Mouse (Mus musculus) heart, adult 2 months (tissue): ENCODE results near the gene Kbtbd13. TPM values are rescaled to one million over a fixed set of nuclear protein-coding genes. Genes with fewer than 3 reads are reported as not detected.

Experiments used
- DNase-seq, 2 experiments: peaks; one replicate each; pipeline ENCODE4 v3.0.0; 2021
- H3K27ac ChIP-seq: fragments of 200-600 bp; 2 replicates; pipeline ENCODE4 v1.8.1; 2022
- H3K27me3 ChIP-seq: fragments of 200-500 bp; 2 replicates; pipeline ENCODE4 v1.6.1; 2012; ENCODE audit warnings: mild to moderate bottlenecking, low read length, inconsistent platforms, mixed read lengths; ENCODE audit not compliant: control insufficient read depth, insufficient read depth
- H3K36me3 ChIP-seq: fragments of 200-500 bp; 2 replicates; pipeline ENCODE4 v1.6.1; 2012; ENCODE audit warnings: low read length, inconsistent platforms; ENCODE audit not compliant: control insufficient read depth, insufficient read depth
- H3K4me1 ChIP-seq: fragments of 200-500 bp; 2 replicates; pipeline ENCODE4 v1.6.1; 2011; ENCODE audit warnings: low read length; ENCODE audit not compliant: control insufficient read depth, insufficient read depth
- H3K4me3 ChIP-seq: fragments of 200-600 bp; 2 replicates; pipeline ENCODE4 v1.8.1; 2022
- H3K79me2 ChIP-seq: fragments of 200-500 bp; replicated peaks from 2 replicates; pipeline ENCODE4 v1.6.1; 2012; ENCODE audit warnings: mild to moderate bottlenecking, inconsistent platforms, low read length, moderate library complexity, mixed read lengths; ENCODE audit not compliant: control insufficient read depth, insufficient read depth
- H3K9ac ChIP-seq: fragments of 200-500 bp; 2 replicates; pipeline ENCODE4 v1.6.1; 2012; ENCODE audit warnings: low read depth, mild to moderate bottlenecking, control low read depth, inconsistent platforms, low read length, mixed read lengths
- CTCF ChIP-seq: fragments of 200-600 bp; IDR thresholded peaks from 2 replicates; pipeline ENCODE4 v1.8.1; 2022; ENCODE audit warnings: antibody characterized with exemption, mild to moderate bottlenecking, moderate library complexity
- EP300 ChIP-seq: fragments of 200-500 bp; IDR thresholded peaks from 2 replicates; pipeline ENCODE4 v1.6.1; 2011; ENCODE audit warnings: low read depth, low read length, control low read depth; ENCODE audit not compliant: insufficient read depth
- POLR2A ChIP-seq: fragments of 200-500 bp; IDR thresholded peaks from 2 replicates; pipeline ENCODE4 v1.6.1; 2011; ENCODE audit warnings: mild to moderate bottlenecking, low read depth, low read length, control low read depth; ENCODE audit not compliant: insufficient read depth
- WGBS: fragments of 180-500 bp; shearing (Covaris S2); methylation state at CpG from one replicate; pipeline ENCODE4 v1.1.7; 2018; 5-methylcytosine and 5-hydroxymethylcytosine counted together
- intact Hi-C: fragments of 180-260 bp; cut with DNase I; formaldehyde crosslinking; loops from one replicate; pipeline ENCODE4 v1.15.1; 2025
- polyA plus RNA-seq: library from polyadenylated mRNA; depleted of rRNA; stranded (reverse); fragments of >200 nt; gene quantifications from 2 replicates; pipeline ENCODE4 v1.2.3, GENCODE M21; 2012
- total RNA-seq, 2 experiments: library from RNA; stranded (reverse); gene quantifications; 2 replicates each; pipeline ENCODE4 v1.2.3; 2021

Kbtbd13 gene
- total and polyA plus RNA-seq, 3 experiments, result 2.1 to 2.6 (median 2.4) TPM

DNA sequence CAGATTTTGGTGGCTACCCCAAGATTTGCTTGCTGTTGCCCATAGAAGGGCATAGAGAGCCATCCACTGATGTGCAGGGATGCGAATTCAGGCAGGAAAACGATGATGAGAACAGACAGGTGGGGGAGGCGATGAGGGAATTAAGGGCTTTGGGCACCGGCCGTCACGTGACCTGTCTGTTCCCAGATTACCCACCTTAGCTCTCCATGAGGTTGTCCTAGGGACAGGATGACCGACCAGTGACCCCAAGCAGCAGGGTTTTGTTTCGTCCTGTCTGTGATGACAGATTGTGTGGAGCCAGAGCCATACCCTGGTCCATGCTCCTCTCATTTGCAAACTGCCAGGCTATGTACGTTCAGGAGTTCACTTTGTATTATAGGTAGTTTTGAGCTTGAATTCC, 27.8 kb downstream of the Kbtbd13 start:
- peaks cover 2% of the 10 kb centered on the region; the same call in 1 of the 2 replicates for H3K4me1 ChIP-seq
- TF ChIP-seq EP300, result no peak
- no peak for TF ChIP-seq CTCF
- no peak for TF ChIP-seq POLR2A
- no peaks in the 10 kb centered on the region for H3K27me3 ChIP-seq
- H3K79me2 ChIP-seq, result no peaks in the 10 kb centered on the region
- H3K27ac ChIP-seq, result no peak overlapping the region
- no peak for DNase-seq
- H3K36me3 ChIP-seq, result peaks cover 5% of the 10 kb centered on the region
- no peak overlapping the region for H3K9ac ChIP-seq
- intact Hi-C loops, result no loop called here
- WGBS, result 56% methylated on average over 9 of the region's 9 CpGs
- H3K4me3 ChIP-seq, result no peak overlapping the region

DNA sequence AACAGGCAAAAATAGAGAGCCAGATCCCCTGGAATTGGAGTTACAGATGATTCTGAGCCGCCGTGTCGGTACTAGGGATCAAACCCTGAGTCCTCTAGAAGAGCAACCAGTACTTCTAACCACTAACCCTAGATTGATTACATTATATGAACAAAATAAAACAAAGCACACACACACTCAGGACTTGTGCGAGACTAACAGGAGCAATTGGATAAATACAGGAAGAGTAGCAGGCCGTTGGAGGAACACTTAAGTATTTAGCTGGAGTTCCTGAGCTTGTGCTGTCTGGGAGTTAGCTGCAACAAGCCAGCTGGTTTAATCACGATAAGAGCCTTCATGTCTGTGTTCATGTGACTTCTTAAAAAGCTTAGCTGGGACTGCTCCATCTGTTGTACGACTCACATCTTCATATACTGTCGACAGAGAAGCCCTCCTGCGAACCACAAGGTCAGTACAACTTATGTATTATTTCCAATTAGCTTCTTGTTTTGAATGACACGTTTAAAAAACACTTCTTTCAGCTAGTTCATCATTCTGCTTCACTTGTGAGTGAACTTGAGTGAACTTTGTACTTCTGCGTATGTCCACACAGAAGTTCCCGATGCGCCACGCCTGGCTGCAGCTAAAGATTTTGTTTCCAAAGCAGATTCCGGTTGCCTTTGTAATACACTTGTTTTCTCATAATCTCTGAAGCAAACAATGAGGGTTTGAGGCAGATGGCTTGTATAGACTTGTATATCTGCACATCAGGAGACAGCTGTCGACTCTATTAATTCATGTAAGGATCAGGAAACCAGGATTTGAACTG, 30.6 kb downstream of the Kbtbd13 start, which contains the start of gene Ubap1l:
Gene Ubap1l (plus strand): TSS at position 401 of the 808 bp plus-strand sequence.
- Histone ChIP-seq H3K36me3 (peaks cover 13% of the 10 kb centered on the region), H3K79me2 (no peaks in the 10 kb centered on the region), H3K4me3 (no peak within 1 kb of the TSS), H3K27ac (peak within 1 kb of the TSS; percentile 21; the same call in 1 of the 2 replicates), H3K4me1 (peaks cover 2% of the 10 kb centered on the region; the same call in 1 of the 2 replicates), H3K9ac (no peak within 1 kb of the TSS), H3K27me3 (no peaks in the 10 kb centered on the region)
- WGBS, result 79% methylated on average over 16 of the region's 16 CpGs
- no peak for TF ChIP-seq EP300
- TF ChIP-seq POLR2A, result no peak
- no peak for TF ChIP-seq CTCF
- intact Hi-C loops, result no loop called here
- no peak for DNase-seq

DNA sequence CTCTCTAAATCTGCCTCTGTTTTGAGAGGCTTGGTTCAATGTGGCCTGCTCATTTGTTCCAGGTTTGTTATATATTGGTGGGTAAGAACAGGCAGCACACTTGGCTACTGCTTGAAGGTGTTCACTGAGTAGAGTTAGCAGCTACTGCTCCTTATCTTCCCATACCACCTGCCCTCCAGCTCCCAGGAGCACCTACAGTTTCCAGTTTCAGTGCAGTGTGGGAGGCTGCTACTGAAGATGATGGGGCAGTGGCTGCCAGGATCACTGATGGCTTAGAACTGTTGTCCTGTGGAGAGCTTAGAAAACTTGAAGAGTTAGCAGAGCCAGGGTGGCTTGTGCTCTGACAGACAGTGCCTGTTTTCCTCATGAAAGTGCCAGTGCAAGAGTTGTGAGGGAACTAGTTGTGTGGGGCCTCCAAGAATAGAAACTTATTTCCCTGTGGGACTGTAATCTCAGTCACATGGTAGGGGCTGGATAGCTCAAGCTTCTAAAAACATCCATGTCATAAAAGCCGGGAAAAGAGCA, 32.4 kb downstream of the Kbtbd13 start:
- peaks cover 2% of the 10 kb centered on the region; the same call in 1 of the 2 replicates for H3K4me1 ChIP-seq
- H3K79me2 ChIP-seq, result no peaks in the 10 kb centered on the region
- H3K9ac ChIP-seq, result no peak overlapping the region
- no peak for DNase-seq
- H3K27ac ChIP-seq, result peak overlapping the region; percentile 53
- no peak overlapping the region for H3K4me3 ChIP-seq
- 33% methylated on average over 1 of the region's 1 CpGs for WGBS
- intact Hi-C loops, result no loop called here
- peaks cover 13% of the 10 kb centered on the region for H3K36me3 ChIP-seq
- H3K27me3 ChIP-seq, result no peaks in the 10 kb centered on the region
- TF ChIP-seq CTCF, result no peak
- no peak for TF ChIP-seq EP300
- TF ChIP-seq POLR2A, result no peak

DNA sequence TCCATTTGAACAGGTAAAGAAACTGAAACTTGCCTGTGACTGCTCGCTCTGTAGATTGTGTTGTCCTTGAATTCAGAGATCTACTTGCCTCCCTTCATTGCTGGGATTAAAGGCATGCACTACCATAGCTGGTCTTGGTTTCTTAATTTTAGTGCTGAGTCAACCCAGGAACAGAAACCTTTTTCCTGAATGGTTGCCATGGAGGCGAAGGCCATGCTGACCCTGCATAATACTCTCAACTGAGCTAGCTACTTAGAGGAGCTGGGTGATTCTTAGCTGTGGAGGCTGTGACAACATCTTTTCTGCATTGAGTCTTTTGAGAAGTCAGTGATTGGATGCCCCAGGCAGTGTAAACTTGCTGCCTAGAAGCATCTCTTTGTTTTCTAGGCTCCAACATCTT, 34.5 kb downstream of the Kbtbd13 start:
- Histone ChIP-seq H3K4me3 (no peak overlapping the region), H3K79me2 (no peaks in the 10 kb centered on the region), H3K27ac (no peak overlapping the region), H3K27me3 (no peaks in the 10 kb centered on the region), H3K36me3 (peaks cover 13% of the 10 kb centered on the region), H3K9ac (no peak overlapping the region), H3K4me1 (peaks cover 2% of the 10 kb centered on the region; the same call in 1 of the 2 replicates)
- intact Hi-C loops, result no loop called here
- WGBS, result 78% methylated on average over 2 of the region's 2 CpGs
- no peak for DNase-seq
- TF ChIP-seq CTCF, result no peak
- no peak for TF ChIP-seq POLR2A
- TF ChIP-seq EP300, result no peak

DNA sequence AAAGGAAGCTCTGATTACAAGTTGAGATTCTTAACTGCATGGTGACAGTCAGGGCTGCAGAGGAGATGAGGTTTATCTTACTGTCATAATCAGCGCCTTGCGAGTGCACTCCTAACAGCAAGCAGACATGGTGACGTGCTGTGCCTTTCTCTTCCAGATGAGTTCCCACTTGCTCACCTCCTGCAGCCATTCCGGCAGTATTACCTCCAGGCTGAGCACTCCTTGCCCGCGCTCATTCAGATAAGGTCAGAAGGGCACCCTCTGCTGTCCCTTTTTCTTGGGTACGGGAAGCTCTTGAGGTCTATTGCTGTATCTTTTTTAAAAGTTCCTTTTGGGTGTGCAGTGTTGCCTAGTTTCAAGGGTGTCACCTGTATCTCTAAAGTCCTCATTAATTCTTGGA, 34.9 kb downstream of the Kbtbd13 start:
- H3K27ac ChIP-seq, result no peak overlapping the region
- no peaks in the 10 kb centered on the region for H3K79me2 ChIP-seq
- 86% methylated on average over 7 of the region's 7 CpGs for WGBS
- no peak overlapping the region for H3K4me3 ChIP-seq
- TF ChIP-seq CTCF (no peak), POLR2A (no peak), EP300 (no peak)
- intact Hi-C loops, result no loop called here
- no peak overlapping the region for H3K9ac ChIP-seq
- H3K4me1 ChIP-seq, result peaks cover 2% of the 10 kb centered on the region; the same call in 1 of the 2 replicates
- no peaks in the 10 kb centered on the region for H3K27me3 ChIP-seq
- peaks cover 13% of the 10 kb centered on the region for H3K36me3 ChIP-seq
- no peak for DNase-seq

DNA sequence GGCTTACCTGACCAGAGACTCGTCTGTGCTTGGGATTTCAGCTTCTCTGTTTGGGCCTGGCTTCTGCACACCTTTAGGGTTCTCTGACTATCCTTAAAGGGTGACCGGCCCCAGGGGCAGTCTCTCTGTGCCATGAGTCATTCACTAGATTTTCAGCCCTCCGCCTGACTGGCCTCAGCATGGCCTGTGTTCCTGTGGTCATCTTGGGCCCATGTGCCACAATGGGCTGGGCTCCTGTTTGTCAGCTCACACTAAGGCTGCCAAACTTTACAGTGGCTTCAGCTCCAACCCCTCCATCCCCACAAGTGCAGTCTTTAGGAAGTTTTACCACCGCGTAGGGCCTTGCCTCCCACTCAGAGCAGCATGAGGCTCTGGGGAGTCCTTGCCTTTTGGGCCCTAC, 38.2 kb downstream of the Kbtbd13 start:
- TF ChIP-seq EP300 (no peak), POLR2A (no peak), CTCF (no peak)
- WGBS, result 73% methylated on average over 5 of the region's 5 CpGs
- peaks cover 7% of the 10 kb centered on the region; the same call in 1 of the 2 replicates for H3K36me3 ChIP-seq

More for the DNA sequence above, 38.2 kb downstream of the Kbtbd13 start:
- Histone ChIP-seq H3K27ac (no peak overlapping the region), H3K27me3 (no peaks in the 10 kb centered on the region), H3K4me3 (no peak overlapping the region), H3K79me2 (0 out of 2 replicates have a peak, but pooled peaks cover 2% of the 10 kb centered on the region), H3K4me1 (peaks cover 2% of the 10 kb centered on the region), H3K9ac (no peak overlapping the region)
- DNase-seq, result no peak
- intact Hi-C loops, result no loop called here
